Mouse (Mus musculus): ENCODE results near the gene Eri2. TPM values are rescaled to one million over a fixed set of nuclear protein-coding genes. Genes with fewer than 3 reads are reported as not detected.
"Not testable (repeated sequence)": the region's sequence is repeated elsewhere in the genome, so short reads cannot be mapped to it uniquely, and the experiment has no call there.

The Eri2 gene
- total and polyA plus RNA-seq, 2 experiments from 2014 or later: 8.2 to 8.7 TPM

DNA sequence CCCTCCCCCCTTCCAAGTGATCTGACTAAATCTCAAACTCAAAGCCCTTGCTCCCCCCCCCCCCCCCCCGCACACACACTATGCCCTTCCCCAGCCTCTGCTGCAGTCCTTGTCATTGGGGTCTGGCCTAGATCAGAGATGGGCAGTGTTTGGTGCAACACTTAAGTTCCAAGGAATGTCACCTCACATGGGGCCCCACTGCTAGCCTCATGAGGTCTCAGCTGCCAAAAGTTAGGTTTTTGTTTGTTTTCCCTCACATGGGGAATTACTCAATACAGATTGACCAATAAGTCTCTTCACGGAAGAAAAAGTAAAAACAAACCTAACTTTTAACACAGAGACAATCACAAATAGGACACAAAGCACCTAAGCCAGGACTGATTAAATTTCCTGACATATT, 45.1 kb downstream of the Eri2 start:
- no peak for TF ChIP-seq CTCF (IDR thresholded peaks at IDR 0.05; ENCODE audit: low read depth)
- WGBS: 83% methylated on average over 1 of the region's 2 CpGs
- no peak overlapping the region for H3K4me3 ChIP-seq (ENCODE audit: low read length)
- DNase-seq (ENCODE audit: low spot score) (no peak), ATAC-seq (no peak)
- H3K27ac ChIP-seq: no peak overlapping the region
- H3K9me3 ChIP-seq (ENCODE audit: low read length): no peaks in the 10 kb centered on the region
- no peaks in the 10 kb centered on the region for H3K36me3 ChIP-seq (ENCODE audit: insufficient read depth, low read length)
- H3K4me1 ChIP-seq (ENCODE audit: insufficient read depth, low read length): no peaks in the 10 kb centered on the region
- no peak overlapping the region for H3K9ac ChIP-seq (replicated peaks; ENCODE audit: low read length)
- H3K27me3 ChIP-seq (ENCODE audit: insufficient read depth, low read length): no peaks in the 10 kb centered on the region
- H3K4me2 ChIP-seq (ENCODE audit: low read depth, low read length): no peak overlapping the region

- Histone ChIP-seq H3K4me3 (ENCODE audit: low read length) (no peak overlapping the region), H3K36me3 (ENCODE audit: insufficient read depth, low read length) (no peaks in the 10 kb centered on the region), H3K27ac (no peak overlapping the region), H3K9me3 (ENCODE audit: low read length) (no peaks in the 10 kb centered on the region), H3K4me1 (ENCODE audit: insufficient read depth, low read length) (no peaks in the 10 kb centered on the region), H3K4me2 (ENCODE audit: low read depth, low read length) (no peak overlapping the region), H3K27me3 (ENCODE audit: insufficient read depth, low read length) (no peaks in the 10 kb centered on the region), H3K9ac (replicated peaks; ENCODE audit: low read length) (no peak overlapping the region)
- WGBS: 41% methylated on average over 1 of the region's 1 CpGs
- DNase-seq (ENCODE audit: low spot score): no peak
- TF ChIP-seq CTCF (IDR thresholded peaks at IDR 0.05; ENCODE audit: low read depth): no peak
- no peak for ATAC-seq
These were observed 48.0 kb downstream of the Eri2 start for GRCm38 (mm10) chr7:119745869-119746268.

GRCm38 (mm10) chr7:119744321-119744720, 49.5 kb downstream of the Eri2 start:
- Histone ChIP-seq H3K4me1 (ENCODE audit: insufficient read depth, low read length) (no peaks in the 10 kb centered on the region), H3K27ac (no peak overlapping the region), H3K27me3 (ENCODE audit: insufficient read depth, low read length) (no peaks in the 10 kb centered on the region), H3K4me2 (ENCODE audit: low read depth, low read length) (peak overlapping the region; percentile 43), H3K9me3 (ENCODE audit: low read length) (no peaks in the 10 kb centered on the region), H3K9ac (replicated peaks; ENCODE audit: low read length) (no peak overlapping the region), H3K36me3 (ENCODE audit: insufficient read depth, low read length) (no peaks in the 10 kb centered on the region), H3K4me3 (ENCODE audit: low read length) (no peak overlapping the region)
- DNase-seq (ENCODE audit: low spot score) (peak; percentile 18), ATAC-seq (peak; percentile 35; the same call in 1 of the 2 replicates)
- 10% methylated on average over 34 of the region's 34 CpGs for WGBS
- TF ChIP-seq CTCF (IDR thresholded peaks at IDR 0.05; ENCODE audit: low read depth): no peak

- H3K27me3 ChIP-seq (ENCODE audit: insufficient read depth, low read length); H3K36me3 ChIP-seq (ENCODE audit: insufficient read depth, low read length); DNase-seq (ENCODE audit: low spot score); H3K4me1 ChIP-seq (ENCODE audit: insufficient read depth, low read length); H3K9ac ChIP-seq (replicated peaks; ENCODE audit: low read length); H3K9me3 ChIP-seq (ENCODE audit: low read length); H3K27ac ChIP-seq: not testable (repeated sequence)
- peak overlapping the region; percentile 53 for H3K4me2 ChIP-seq (ENCODE audit: low read depth, low read length)
- ATAC-seq: peak; percentile 84
- peak overlapping the region; percentile 35 for H3K4me3 ChIP-seq (ENCODE audit: low read length)
- WGBS: 4% methylated on average over 30 of the region's 44 CpGs
These were observed 53.9 kb downstream of the Eri2 start for GRCm38 (mm10) chr7:119739798-119740468.

GRCm38 (mm10) chr7:119738877-119739276, 55.0 kb downstream of the Eri2 start:
- Histone ChIP-seq H3K4me3 (ENCODE audit: low read length) (no peak overlapping the region), H3K9ac (replicated peaks; ENCODE audit: low read length) (no peak overlapping the region), H3K4me2 (ENCODE audit: low read depth, low read length) (no peak overlapping the region), H3K27ac (no peak overlapping the region), H3K9me3 (ENCODE audit: low read length) (no peaks in the 10 kb centered on the region), H3K4me1 (ENCODE audit: insufficient read depth, low read length) (no peaks in the 10 kb centered on the region), H3K27me3 (ENCODE audit: insufficient read depth, low read length) (no peaks in the 10 kb centered on the region), H3K36me3 (ENCODE audit: insufficient read depth, low read length) (no peaks in the 10 kb centered on the region)
- WGBS: 86% methylated on average over 2 of the region's 2 CpGs
- TF ChIP-seq CTCF (IDR thresholded peaks at IDR 0.05; ENCODE audit: low read depth): no peak
- ATAC-seq (no peak), DNase-seq (ENCODE audit: low spot score) (no peak)

DNA sequence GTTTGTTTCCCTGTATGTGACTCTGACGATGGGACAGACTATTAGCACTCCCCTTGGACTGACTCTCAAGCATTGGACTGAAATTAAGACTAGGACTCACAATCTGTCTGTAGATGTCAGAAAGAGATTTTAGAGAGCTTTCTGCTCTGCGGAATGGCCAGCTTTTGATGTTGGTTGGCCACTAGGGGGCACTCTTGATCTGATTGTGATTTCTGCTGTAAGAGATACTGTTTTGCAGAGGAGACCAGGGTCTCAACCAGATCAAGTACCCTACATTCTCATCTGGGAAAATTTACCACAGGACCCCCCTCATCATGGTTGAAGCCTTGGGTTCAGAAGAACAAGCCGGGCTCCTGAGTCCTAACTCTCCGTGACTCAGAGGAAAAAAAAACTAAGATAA, 62.6 kb downstream of the Eri2 start:
- not testable (repeated sequence) for H3K4me3 ChIP-seq (ENCODE audit: low read length); H3K4me1 ChIP-seq (ENCODE audit: insufficient read depth, low read length); H3K27ac ChIP-seq; H3K27me3 ChIP-seq (ENCODE audit: insufficient read depth, low read length); H3K36me3 ChIP-seq (ENCODE audit: insufficient read depth, low read length); ATAC-seq; H3K9ac ChIP-seq (replicated peaks; ENCODE audit: low read length); H3K9me3 ChIP-seq (ENCODE audit: low read length); H3K4me2 ChIP-seq (ENCODE audit: low read depth, low read length)
- peak; percentile 14 for DNase-seq (ENCODE audit: low spot score)
- TF ChIP-seq CTCF (IDR thresholded peaks at IDR 0.05; ENCODE audit: low read depth): peak; percentile 31
- WGBS: 81% methylated on average over 4 of the region's 4 CpGs

- WGBS: 86% methylated on average over 2 of the region's 2 CpGs
- TF ChIP-seq CTCF (IDR thresholded peaks at IDR 0.05; ENCODE audit: low read depth): no peak
- no peak for ATAC-seq
- H3K36me3 ChIP-seq (ENCODE audit: insufficient read depth, low read length): no peaks in the 10 kb centered on the region
- no peaks in the 10 kb centered on the region for H3K9me3 ChIP-seq (ENCODE audit: low read length)
- no peak for DNase-seq (ENCODE audit: low spot score)
- H3K27me3 ChIP-seq (ENCODE audit: insufficient read depth, low read length): no peaks in the 10 kb centered on the region
- H3K4me2 ChIP-seq (ENCODE audit: low read depth, low read length): no peak overlapping the region
- no peaks in the 10 kb centered on the region for H3K4me1 ChIP-seq (ENCODE audit: insufficient read depth, low read length)
- no peak overlapping the region for H3K9ac ChIP-seq (replicated peaks; ENCODE audit: low read length)
- no peak overlapping the region for H3K27ac ChIP-seq
- H3K4me3 ChIP-seq (ENCODE audit: low read length): no peak overlapping the region
These were observed 66.2 kb downstream of the Eri2 start for GRCm38 (mm10) chr7:119727621-119728020.
